Mouse (Mus musculus) lung, postnatal 10 days (tissue): ENCODE measurements at regions not wholly inside any gene's neighbourhood (a gene's known extent, or its start where the extent isn't known, plus 50 kb on each side); places are given as distances from the start of the nearest gene placed in this dataset.

Experiments used
- DNase-seq: peaks from one replicate; pipeline ENCODE4 v3.0.0; 2021

GRCm38 (mm10) chr1:55890511-55891151 lies 484.9 kb downstream of the Plcl1 start:
- peak; percentile 28 for DNase-seq

- no peak for DNase-seq
These were observed 486.2 kb downstream of the Plcl1 start for GRCm38 (mm10) chr1:55891894-55892293.

GRCm38 (mm10) chr1:55897572-55897971 lies 491.9 kb downstream of the Plcl1 start:
- no peak for DNase-seq

DNA sequence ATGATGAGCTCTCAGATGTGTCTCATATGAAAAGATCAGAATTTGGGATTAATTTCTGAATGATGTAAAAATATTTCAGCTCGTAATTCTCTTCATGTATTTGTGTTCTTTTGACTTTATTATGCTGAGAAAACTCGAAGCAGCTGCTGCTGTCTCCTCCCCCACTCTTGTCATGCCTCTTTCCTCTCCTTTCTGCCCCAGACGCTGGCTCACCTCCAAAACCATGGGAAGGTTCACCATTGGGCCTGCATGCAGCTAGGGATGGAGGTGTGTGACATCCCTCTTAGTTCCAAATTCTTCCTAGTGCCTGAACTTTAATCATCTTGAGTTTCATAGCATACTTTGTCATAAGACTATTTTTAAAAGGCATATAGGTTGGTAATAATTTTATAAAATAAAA lies 492.3 kb downstream of the Plcl1 start:
- DNase-seq: no peak

- no peak for DNase-seq
These were observed 494.3 kb downstream of the Plcl1 start for GRCm38 (mm10) chr1:55900033-55900432.

DNA sequence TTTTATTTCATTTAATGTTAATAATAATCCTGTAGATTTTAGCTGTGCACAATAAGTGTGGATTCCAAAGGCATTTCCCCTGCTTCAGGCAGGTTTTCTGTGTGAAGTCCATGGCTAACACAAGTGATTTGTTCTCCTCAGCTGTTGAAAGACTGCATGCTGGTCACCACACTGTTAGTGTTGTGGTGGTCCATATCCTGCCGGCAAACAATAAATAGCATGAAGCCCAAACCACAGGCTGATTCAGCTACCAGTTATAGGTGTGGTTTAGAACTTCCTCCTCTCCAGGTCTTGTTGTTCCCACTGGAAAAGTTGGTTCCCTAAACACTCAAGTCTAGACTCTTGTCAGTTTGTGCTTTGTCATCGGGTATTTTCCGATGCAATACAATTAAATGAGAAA lies 497.5 kb downstream of the Plcl1 start:
- DNase-seq: no peak

GRCm38 (mm10) chr1:55904571-55904970 lies 498.9 kb downstream of the Plcl1 start:
- no peak for DNase-seq

DNA sequence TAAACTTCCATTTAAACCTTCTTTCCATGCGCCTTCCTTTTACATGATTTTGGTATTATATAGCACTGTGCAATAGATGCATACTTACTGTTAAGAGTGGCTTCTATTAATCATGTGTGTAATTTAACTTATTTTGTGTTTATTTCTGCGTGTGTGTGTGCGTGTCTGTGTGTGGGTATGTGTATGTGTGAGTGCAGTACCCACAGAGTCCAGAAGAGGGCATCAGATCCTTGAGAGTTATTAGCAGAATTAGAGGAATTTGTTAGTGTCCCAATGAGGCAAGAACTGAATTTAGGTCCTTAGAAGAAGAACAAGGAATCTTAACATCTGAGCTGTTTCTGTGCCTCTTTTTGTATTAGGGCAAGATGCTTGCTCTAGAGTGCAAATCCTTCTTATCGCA lies 499.5 kb downstream of the Plcl1 start:
- DNase-seq: no peak

DNA sequence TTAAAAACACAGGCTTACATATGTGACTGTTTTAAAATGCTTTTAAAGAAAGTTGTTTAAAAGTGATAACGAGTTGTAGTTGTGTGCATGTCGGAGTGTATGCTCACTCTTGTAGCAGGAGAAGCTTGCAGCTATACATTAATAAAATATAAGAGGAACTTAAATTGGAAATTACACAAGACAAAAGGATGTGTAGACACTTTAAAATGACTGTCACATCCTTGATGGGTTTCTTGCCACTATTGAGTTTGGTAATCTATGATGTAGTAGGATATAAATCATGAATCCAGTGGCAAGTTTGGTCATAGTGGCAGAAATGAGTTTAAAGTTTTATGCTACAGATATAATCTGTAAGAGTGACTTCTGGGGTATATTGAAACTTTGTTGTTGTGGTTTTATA lies 504.3 kb downstream of the Plcl1 start:
- no peak for DNase-seq

DNA sequence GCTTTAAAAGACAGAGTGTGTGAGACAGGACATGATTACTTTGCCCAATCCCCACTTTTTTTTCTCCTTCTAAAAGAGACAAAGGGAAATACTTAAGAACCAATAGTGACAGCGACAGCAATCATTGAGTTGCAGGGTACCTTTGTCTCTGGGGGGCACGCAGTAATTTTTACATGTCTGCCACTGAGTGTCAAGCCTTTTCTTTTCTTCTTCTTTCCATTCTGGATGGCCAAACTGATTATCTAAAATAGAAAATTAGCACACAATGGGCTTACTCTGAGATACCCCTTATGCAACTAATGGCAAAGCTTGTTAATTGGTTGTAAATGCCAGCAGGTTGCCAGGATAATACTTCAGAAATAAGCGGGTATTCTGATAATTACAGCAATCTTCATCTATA lies 508.6 kb downstream of the Plcl1 start:
- no peak for DNase-seq

- DNase-seq: no peak
These were observed 510.2 kb downstream of the Plcl1 start for GRCm38 (mm10) chr1:55915940-55916339.

- no peak for DNase-seq
These were observed 513.8 kb downstream of the Plcl1 start for GRCm38 (mm10) chr1:55919516-55919915.

- no peak for DNase-seq
These were observed 541.2 kb downstream of the Plcl1 start for GRCm38 (mm10) chr1:55946786-55947549.

- no peak for DNase-seq
These were observed 542.0 kb downstream of the Plcl1 start for GRCm38 (mm10) chr1:55947618-55948283.

GRCm38 (mm10) chr1:55949606-55950005 lies 543.9 kb downstream of the Plcl1 start:
- DNase-seq: no peak

DNA sequence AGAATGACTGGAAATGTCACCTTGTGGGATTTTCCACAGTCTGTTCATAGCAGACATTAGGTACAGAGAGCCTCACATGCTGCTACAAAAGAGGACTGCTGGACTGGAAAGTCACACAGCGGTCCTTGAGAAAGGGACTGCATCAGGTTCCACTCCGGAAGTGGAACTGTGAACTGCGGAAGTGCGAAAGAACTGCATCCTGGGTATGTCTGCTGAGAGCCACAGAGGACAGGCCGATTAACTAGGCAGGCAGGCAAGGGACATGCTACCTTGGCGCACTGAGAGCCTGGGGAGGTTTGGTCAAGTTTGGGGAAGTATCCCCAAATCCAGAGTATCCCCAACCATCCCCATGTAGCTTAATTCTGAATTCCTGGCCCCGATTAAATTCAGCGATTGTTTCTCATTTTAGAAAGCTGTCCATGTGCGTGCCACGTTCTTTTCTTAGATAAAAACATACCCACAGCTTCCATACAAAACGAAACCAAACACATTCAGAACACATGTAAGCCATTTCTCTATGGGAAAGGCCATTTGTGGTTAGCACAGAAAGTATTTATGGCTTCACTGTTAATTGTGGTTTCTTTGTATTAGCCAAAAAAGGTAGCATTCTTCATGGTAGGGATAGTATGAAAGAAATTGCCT lies 552.2 kb downstream of the Plcl1 start:
- no peak for DNase-seq

GRCm38 (mm10) chr1:55960291-55960690 lies 554.6 kb downstream of the Plcl1 start:
- peak; percentile 69 for DNase-seq

GRCm38 (mm10) chr1:55963867-55964266 lies 558.1 kb downstream of the Plcl1 start:
- DNase-seq: no peak

- DNase-seq: no peak
These were observed 560.6 kb downstream of the Plcl1 start for GRCm38 (mm10) chr1:55966273-55966672.

GRCm38 (mm10) chr1:55967869-55968268 lies 562.1 kb downstream of the Plcl1 start:
- no peak for DNase-seq

- no peak for DNase-seq
These were observed 572.1 kb downstream of the Plcl1 start for GRCm38 (mm10) chr1:55977796-55978195.

GRCm38 (mm10) chr1:55983522-55984066 lies 577.9 kb downstream of the Plcl1 start:
- no peak for DNase-seq

- no peak for DNase-seq
These were observed 591.4 kb downstream of the Plcl1 start for GRCm38 (mm10) chr1:55997074-55997473.
